Mouse (Mus musculus) hindbrain, embryonic 15.5 days (tissue): Measurements from ENCODE around the gene Gpr132. TPM values are rescaled to one million over a fixed set of nuclear protein-coding genes. Genes with fewer than 3 reads are reported as not detected.

Source experiments
- ATAC-seq: fragments of 200-750 bp; cut with Nextera tagmentation; 2 replicates; pipeline ENCODE4 v1.8.0; 2017; ENCODE audit warnings: low read depth, moderate number of reproducible peaks, moderate TSS enrichment; ENCODE audit not compliant: low FRiP score
- H3K27ac ChIP-seq: fragments of 300-500 bp; sonication (generic); replicated peaks from 2 replicates; pipeline ENCODE4 v1.5.1; 2015; ENCODE audit warnings: mild to moderate bottlenecking, inconsistent platforms
- H3K27me3 ChIP-seq: fragments of 300-500 bp; sonication (generic); 2 replicates; pipeline ENCODE4 v1.6.1; 2015; ENCODE audit warnings: control low read depth, inconsistent platforms
- H3K36me3 ChIP-seq: fragments of 300-500 bp; sonication (generic); 2 replicates; pipeline ENCODE4 v1.6.1; 2015; ENCODE audit warnings: control low read depth, inconsistent platforms
- H3K4me1 ChIP-seq: fragments of 300-500 bp; sonication (generic); replicated peaks from 2 replicates; pipeline ENCODE4 v1.6.1; 2015; ENCODE audit warnings: control low read depth, inconsistent platforms
- H3K4me2 ChIP-seq: fragments of 300-500 bp; sonication (generic); 2 replicates; pipeline ENCODE4 v1.6.1; 2015; ENCODE audit warnings: moderate library complexity, mild to moderate bottlenecking, inconsistent platforms
- H3K4me3 ChIP-seq: fragments of 300-500 bp; sonication (generic); 2 replicates; pipeline ENCODE4 v1.5.1; 2015; ENCODE audit warnings: mild to moderate bottlenecking, inconsistent platforms
- H3K9ac ChIP-seq: fragments of 300-500 bp; sonication (generic); 2 replicates; pipeline ENCODE4 v1.6.1; 2015; ENCODE audit warnings: inconsistent platforms
- H3K9me3 ChIP-seq: fragments of 300-500 bp; sonication (generic); 2 replicates; pipeline ENCODE4 v1.6.1; 2016; ENCODE audit warnings: control low read depth, inconsistent platforms
- WGBS: fragments of 180-500 bp; shearing (Covaris S2); methylation state at CpG from one replicate; pipeline ENCODE4 v1.1.7; 2015; 5-methylcytosine and 5-hydroxymethylcytosine counted together
- polyA plus RNA-seq: library from polyadenylated mRNA; unstranded; fragments of >200 nt; fragmentation: Nextera tagmentation; extraction: Ambion mirVana; gene quantifications from 2 replicates; pipeline ENCODE4 v1.2.1, GENCODE M21; 2015

Gene Gpr132
- polyA plus RNA-seq, 1 experiment from 2014 or later = not detected

DNA sequence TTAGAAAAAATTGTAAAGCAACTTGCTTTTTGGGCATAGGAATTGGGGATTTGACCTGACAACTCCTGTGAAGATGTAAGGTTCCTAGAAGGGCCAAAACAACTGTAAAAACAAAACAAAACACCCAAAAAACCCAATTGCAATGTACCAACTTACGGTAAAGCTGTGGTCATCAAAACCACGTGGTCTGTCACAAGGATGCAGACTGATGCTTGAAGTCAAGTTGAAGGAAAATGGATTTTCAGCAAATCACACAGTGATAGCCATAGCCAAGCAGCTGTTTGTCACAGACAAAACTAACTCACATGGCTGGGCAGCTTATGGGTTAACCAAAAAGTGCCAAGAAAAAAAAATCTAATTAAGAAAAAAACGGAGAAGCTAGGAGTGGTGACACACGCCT lies 30.9 kb upstream of the Gpr132 start:
- Histone ChIP-seq H3K4me2 (no peak overlapping the region), H3K4me3 (no peak overlapping the region), H3K9ac (no peak overlapping the region), H3K36me3 (no peaks in the 10 kb centered on the region), H3K27ac (no peak overlapping the region), H3K27me3 (no peaks in the 10 kb centered on the region), H3K9me3 (no peaks in the 10 kb centered on the region), H3K4me1 (peaks cover 15% of the 10 kb centered on the region)
- 55% methylated on average over 4 of the region's 4 CpGs for WGBS
- no peak for ATAC-seq

DNA sequence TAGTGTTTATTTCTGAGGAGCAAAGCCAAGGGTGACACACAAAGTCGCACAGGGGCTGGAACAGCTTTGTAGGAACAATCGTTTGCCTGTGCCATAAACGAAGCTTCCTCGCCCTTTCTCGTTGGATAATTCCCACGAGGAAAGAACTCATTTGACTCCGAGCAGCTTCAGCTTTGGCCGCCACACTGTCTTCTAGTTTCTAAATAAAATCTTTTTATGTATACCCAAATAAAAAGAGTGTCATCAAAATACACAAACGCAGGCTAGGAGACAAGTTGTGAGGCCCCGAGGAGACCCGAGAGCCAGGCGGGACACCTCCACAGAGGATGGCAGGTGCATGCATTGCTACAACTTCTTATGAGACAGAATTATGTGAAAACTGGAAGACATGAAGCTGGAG lies 30.3 kb upstream of the Gpr132 start:
- Histone ChIP-seq H3K27ac (peak overlapping the region; percentile 10; the same call in 1 of the 2 replicates), H3K4me3 (no peak overlapping the region), H3K4me1 (peaks cover 15% of the 10 kb centered on the region), H3K9me3 (no peaks in the 10 kb centered on the region), H3K4me2 (peak overlapping the region; percentile 43; the same call in 1 of the 2 replicates), H3K27me3 (no peaks in the 10 kb centered on the region), H3K9ac (no peak overlapping the region), H3K36me3 (no peaks in the 10 kb centered on the region)
- ATAC-seq = no peak
- WGBS = 54% methylated on average over 12 of the region's 12 CpGs

DNA sequence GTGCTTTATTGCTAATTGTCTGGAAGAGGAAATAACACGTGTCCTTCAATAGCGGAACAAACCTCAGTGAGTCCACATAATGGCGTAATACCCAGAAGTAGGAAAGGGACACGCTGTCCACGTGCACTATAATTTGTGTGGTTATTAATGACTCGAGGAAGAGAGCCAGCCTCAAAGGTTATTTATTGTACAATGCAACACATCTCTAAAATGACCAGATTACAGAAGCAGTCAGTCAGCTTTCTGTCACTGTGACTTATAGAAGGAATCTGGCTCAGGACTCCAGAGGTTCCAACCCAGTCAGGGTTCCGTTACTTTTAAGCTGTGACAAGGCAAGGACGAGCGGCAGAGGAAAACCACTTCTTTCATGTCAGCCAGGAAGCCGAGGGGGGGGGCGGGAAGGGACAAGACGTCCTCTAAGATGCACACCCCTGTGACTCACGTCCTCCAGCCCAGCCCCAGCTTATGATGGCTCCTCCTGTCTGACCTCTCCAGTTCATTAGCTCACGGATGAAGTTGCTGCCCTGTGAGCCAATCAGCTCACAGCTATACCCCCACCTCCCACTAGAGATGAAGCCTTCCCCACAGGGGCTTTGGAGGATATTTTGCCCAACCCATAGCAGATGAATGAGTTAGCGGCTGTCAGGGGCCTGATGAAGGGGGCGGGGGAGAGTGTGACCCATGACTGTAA lies 29.6 kb upstream of the Gpr132 start:
- no peaks in the 10 kb centered on the region for H3K9me3 ChIP-seq
- H3K4me2 ChIP-seq = peak overlapping the region; percentile 43
- H3K4me1 ChIP-seq = peaks cover 15% of the 10 kb centered on the region
- no peaks in the 10 kb centered on the region for H3K36me3 ChIP-seq
- peak overlapping the region; percentile 10; the same call in 1 of the 2 replicates for H3K27ac ChIP-seq
- ATAC-seq = peak; percentile 79; the same call in 1 of the 2 replicates
- WGBS = 28% methylated on average over 16 of the region's 16 CpGs
- no peak overlapping the region for H3K9ac ChIP-seq
- no peak overlapping the region for H3K4me3 ChIP-seq
- H3K27me3 ChIP-seq = no peaks in the 10 kb centered on the region

DNA sequence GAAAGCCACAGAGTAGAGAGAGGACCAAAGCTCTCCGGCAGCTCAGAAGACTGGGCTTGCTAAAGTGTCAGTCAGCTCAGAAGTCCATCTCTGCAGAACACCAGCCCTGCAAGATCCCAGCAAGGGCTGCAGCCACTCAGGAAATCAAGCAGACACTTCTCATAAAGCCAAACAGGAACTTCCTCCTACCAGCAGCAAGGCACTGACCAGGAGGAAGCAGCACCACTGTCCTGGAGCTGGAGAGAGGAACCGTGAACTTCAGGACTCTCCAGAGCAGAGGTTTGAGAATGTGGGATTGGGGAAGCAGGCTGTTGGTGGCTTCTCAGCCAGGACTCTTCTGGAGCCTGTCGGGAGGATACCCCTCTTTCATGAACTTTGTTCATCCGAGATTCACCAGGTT lies 26.9 kb upstream of the Gpr132 start:
- H3K4me1 ChIP-seq = peaks cover 15% of the 10 kb centered on the region
- H3K36me3 ChIP-seq = no peaks in the 10 kb centered on the region
- ATAC-seq = no peak
- no peaks in the 10 kb centered on the region for H3K27me3 ChIP-seq
- H3K9ac ChIP-seq = no peak overlapping the region
- WGBS = 76% methylated on average over 4 of the region's 4 CpGs
- no peaks in the 10 kb centered on the region for H3K9me3 ChIP-seq
- H3K4me2 ChIP-seq = no peak overlapping the region
- 0 out of 2 replicates have a peak overlapping the region, but pooled peaks have one; percentile 21 for H3K27ac ChIP-seq
- H3K4me3 ChIP-seq = no peak overlapping the region

DNA sequence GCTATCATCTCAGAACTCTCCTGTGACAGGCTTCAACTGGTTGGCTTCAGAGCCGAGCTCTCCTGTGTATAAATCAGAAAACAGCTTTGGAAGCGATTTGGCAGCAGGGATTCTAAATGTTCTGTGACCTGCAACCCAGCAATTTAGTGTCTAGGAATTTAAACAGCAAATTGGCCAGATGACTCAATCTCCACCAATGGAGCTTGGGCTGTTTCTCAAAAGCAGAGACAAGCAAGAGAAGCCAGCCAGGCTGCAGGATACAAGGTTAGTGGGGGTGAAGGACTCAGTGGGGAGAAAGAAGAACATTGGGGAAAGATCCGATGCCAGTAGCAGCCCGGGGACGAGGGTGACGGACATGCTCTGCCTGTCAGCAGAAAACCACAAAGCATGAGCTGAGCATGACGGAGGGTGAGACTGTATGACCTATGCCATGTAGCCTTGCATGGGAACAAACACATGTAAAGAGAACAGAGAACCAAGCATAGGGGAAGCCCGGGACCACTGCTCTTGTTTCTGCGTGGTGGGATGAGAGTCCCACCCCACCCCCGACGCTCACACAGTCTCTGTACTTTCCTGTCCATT lies 26.4 kb upstream of the Gpr132 start:
- Histone ChIP-seq H3K27ac (no peak overlapping the region; the same call in 1 of the 2 replicates), H3K9me3 (no peaks in the 10 kb centered on the region), H3K4me3 (no peak overlapping the region), H3K4me1 (peaks cover 15% of the 10 kb centered on the region), H3K36me3 (no peaks in the 10 kb centered on the region), H3K27me3 (no peaks in the 10 kb centered on the region), H3K4me2 (no peak overlapping the region), H3K9ac (no peak overlapping the region)
- ATAC-seq = no peak
- 63% methylated on average over 11 of the region's 11 CpGs for WGBS

DNA sequence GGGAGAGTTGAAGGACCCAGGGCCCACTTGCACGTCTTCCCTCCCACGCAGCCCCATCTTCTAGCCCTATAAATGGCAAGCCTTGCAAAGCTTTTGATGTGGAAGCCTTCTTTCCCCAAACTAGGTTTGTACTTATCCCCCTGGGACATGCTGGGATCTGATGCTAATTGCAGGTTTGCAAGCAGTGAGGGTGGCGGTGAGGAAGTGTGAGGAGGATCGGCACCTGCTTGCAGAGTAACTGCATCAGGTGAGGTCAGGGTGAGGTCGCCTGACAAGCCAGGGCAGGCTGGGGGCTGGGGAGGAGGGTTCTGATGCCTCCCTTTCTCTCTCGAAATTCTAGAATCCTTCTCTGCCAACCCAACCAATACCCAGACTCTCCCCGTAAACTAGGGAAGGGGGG lies 17.4 kb upstream of the Gpr132 start:
- no peak overlapping the region for H3K9ac ChIP-seq
- no peak overlapping the region for H3K27ac ChIP-seq
- no peaks in the 10 kb centered on the region for H3K9me3 ChIP-seq
- WGBS = 66% methylated on average over 7 of the region's 7 CpGs
- H3K4me1 ChIP-seq = no peaks in the 10 kb centered on the region
- no peak for ATAC-seq
- no peaks in the 10 kb centered on the region for H3K36me3 ChIP-seq
- no peak overlapping the region for H3K4me3 ChIP-seq
- H3K4me2 ChIP-seq = no peak overlapping the region
- H3K27me3 ChIP-seq = no peaks in the 10 kb centered on the region

DNA sequence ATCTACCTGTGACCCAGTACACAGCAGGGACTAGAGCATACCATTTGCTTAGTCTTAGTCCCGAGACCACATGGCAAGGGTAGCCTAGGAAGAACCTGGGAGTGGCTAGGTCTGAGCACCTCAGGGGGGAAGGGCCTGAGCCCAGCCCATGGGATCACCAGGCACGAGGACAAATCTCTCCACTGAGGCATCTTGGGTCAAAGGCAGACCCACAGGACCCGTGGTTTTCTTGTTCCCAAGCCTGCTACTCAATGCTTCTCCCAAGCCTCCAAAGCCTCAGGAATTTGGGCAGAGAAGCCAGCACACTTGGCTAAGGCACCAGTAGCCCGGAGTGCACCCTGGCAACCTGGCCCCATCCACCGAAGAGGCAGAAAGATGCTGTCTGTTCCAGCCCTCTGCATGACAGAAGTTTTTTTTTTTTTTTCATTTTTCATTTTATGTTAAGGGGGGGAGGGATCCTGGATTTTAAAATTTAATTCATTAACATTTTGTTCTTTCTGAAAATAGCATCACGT lies 13.3 kb upstream of the Gpr132 start:
- Histone ChIP-seq H3K4me3 (no peak overlapping the region), H3K4me2 (no peak overlapping the region), H3K27ac (no peak overlapping the region), H3K4me1 (peaks cover 16% of the 10 kb centered on the region), H3K27me3 (peaks cover 32% of the 10 kb centered on the region), H3K9ac (no peak overlapping the region), H3K36me3 (no peaks in the 10 kb centered on the region), H3K9me3 (no peaks in the 10 kb centered on the region)
- WGBS = 73% methylated on average over 6 of the region's 6 CpGs
- ATAC-seq = no peak

DNA sequence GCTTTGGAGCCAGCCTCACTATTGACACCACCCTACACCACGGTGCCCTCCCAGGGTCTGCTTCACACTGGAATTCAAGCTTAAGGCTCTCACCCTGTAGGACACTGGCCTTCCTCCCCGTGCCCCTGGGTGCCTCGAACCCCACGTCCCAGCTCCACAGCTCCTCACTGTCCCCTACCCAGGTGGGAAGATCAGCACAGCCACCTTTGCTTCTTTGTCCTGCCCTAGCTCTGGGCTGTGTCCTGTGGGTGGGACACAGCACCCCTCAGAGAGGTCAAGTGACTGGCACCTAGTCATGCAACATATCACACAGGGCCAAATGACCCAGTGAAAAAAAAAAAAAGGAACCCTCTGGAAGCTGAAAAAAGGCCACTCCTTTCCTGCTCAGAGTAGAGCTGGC lies 12.6 kb upstream of the Gpr132 start:
- no peak overlapping the region for H3K9ac ChIP-seq
- ATAC-seq = no peak
- no peaks in the 10 kb centered on the region for H3K36me3 ChIP-seq

DNA sequence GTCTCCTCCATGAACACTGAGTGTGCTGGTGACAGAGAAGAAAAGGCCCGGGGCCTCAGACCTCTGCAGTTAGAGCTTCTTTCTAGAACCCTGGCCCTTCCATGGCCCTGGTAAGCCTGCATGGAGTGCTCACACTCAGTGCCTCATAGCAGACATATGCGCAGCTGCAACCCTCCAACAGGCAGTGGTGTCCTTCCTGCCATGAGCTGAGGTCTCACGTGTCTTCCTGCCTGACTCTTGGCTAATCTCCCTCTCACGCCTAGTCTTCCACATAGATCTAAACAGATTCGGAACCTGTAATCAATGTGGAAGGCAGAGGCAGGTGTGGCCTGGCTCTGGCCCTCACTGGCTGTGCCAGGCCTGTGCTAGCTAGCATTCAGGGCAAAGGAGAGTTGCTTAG lies 11.7 kb upstream of the Gpr132 start:
- Histone ChIP-seq H3K4me2 (no peak overlapping the region), H3K9me3 (no peaks in the 10 kb centered on the region), H3K4me1 (peaks cover 20% of the 10 kb centered on the region), H3K36me3 (no peaks in the 10 kb centered on the region), H3K27ac (no peak overlapping the region), H3K9ac (no peak overlapping the region), H3K27me3 (peaks cover 48% of the 10 kb centered on the region), H3K4me3 (no peak overlapping the region)
- no peak for ATAC-seq
- 88% methylated on average over 5 of the region's 5 CpGs for WGBS

More for the DNA sequence above, 12.6 kb upstream of the Gpr132 start:
- Histone ChIP-seq H3K4me3 (no peak overlapping the region), H3K4me1 (peaks cover 20% of the 10 kb centered on the region), H3K27me3 (peaks cover 39% of the 10 kb centered on the region), H3K27ac (no peak overlapping the region), H3K9me3 (no peaks in the 10 kb centered on the region), H3K4me2 (no peak overlapping the region)
- 77% methylated on average over 4 of the region's 4 CpGs for WGBS

DNA sequence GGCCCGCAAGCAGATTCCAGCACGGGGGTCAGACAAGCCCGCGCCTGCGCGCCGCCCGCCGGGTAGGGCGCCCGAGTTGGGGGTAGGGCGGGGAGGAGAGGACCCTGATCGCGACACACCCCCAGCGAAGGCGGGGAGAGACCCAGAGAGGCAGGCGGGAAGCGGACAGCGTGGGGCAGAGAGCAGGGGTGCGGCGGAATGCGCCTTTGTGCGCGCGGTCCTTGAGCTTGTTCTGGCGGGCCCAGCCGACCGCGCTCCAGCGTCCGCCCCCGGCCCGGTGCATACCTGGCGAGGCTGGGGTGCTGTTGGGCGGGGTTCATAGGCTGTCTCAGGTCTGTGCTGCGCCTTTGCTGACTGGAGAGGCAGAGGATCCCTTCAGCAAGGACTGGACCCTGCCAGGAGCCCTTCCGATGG lies 9.6 kb upstream of the Gpr132 start:
- no peak for ATAC-seq
- Histone ChIP-seq H3K4me1 (peaks cover 30% of the 10 kb centered on the region), H3K4me2 (peak overlapping the region; percentile 68), H3K9me3 (no peaks in the 10 kb centered on the region), H3K36me3 (no peaks in the 10 kb centered on the region), H3K27ac (no peak overlapping the region), H3K27me3 (peaks cover 62% of the 10 kb centered on the region), H3K9ac (peak overlapping the region; percentile 35; the same call in 1 of the 2 replicates), H3K4me3 (peak overlapping the region; percentile 40)
- WGBS = 2% methylated on average over 37 of the region's 37 CpGs

DNA sequence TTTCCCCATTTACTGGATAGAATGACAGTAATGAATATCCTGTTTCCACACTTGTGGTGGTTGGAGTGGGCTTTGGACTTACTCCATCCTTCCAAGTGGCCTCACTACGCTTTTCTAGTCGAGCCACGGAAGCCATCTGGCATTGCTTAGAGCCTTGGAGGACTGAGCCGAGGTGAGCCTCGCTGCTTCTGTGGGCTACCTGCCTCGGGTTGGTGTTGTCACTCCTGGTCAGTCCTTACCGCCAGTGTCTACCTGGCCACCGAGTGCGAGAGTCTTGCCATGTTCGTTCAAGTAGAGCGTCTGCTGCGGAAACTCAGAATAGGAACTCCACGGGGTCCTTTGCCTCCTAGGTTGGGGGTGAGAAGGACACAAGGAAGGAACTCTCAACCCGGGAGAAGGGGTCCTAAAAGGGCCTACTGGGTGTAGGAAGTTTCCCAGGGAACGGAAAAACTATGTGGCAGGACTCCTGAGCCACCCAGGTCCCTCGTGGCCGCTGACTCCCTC lies 9.1 kb upstream of the Gpr132 start:
- H3K4me2 ChIP-seq = peak overlapping the region; percentile 68
- no peaks in the 10 kb centered on the region for H3K36me3 ChIP-seq
- H3K4me1 ChIP-seq = peaks cover 30% of the 10 kb centered on the region
- H3K4me3 ChIP-seq = peak overlapping the region; percentile 40
- H3K27ac ChIP-seq = no peak overlapping the region
- peak overlapping the region; percentile 35; the same call in 1 of the 2 replicates for H3K9ac ChIP-seq
- 7% methylated on average over 17 of the region's 17 CpGs for WGBS
- no peaks in the 10 kb centered on the region for H3K9me3 ChIP-seq
- ATAC-seq = no peak
- peaks cover 67% of the 10 kb centered on the region for H3K27me3 ChIP-seq

DNA sequence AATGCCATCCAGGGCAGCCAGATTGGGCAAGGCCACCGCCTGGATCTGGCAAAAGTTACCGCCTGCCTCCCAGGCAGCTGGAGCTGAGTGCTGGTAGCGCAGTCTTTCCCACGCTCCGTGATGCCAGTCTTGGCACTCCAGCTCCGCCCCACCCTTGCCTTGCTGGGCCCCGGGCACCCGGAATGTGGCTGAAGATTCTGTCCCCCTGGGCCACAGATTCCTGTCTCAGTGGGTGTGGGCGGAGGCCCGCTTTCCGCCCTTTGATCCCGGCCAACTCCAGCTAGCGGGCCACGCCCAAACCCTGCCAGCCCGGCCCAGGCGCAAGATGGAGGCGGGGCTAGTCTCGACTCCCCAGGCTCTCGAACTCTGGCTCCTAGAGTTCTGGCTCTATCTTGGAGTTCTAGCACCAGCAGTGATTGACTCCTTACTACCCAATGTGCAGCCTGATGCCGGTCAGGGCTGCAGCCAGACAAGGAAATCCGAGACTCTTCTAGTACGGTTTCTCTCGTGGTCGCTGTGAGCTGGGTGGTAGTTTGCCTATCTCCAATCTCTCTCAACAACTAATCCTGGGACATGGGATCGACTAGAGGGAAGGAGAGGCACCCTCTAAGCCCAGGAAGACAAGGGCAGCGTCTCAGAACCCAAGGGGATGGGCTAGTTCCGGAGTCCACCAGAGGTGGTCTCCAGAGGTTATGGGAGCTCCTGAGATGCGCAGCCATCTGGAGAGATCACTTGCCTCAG lies 8.5 kb upstream of the Gpr132 start:
- Histone ChIP-seq H3K9me3 (no peaks in the 10 kb centered on the region), H3K4me1 (peaks cover 30% of the 10 kb centered on the region), H3K27me3 (peaks cover 67% of the 10 kb centered on the region), H3K36me3 (no peaks in the 10 kb centered on the region), H3K4me2 (peak overlapping the region; percentile 68), H3K4me3 (peak overlapping the region; percentile 1; the same call in 1 of the 2 replicates), H3K9ac (no peak overlapping the region), H3K27ac (no peak overlapping the region)
- peak; percentile 27; the same call in 1 of the 2 replicates for ATAC-seq
- 6% methylated on average over 28 of the region's 28 CpGs for WGBS
